Mouse (Mus musculus) C2C12 (cell line): Measurements from ENCODE around the gene Ddx25.

ENCODE experiments used
- CEBPB ChIP-seq: IDR thresholded peaks from one replicate; pipeline ENCODE4 v1.6.1; 2011; ENCODE audit warnings: low read depth, mild to moderate bottlenecking, control low read depth, moderate library complexity
- CTCF ChIP-seq: IDR thresholded peaks from one replicate; pipeline ENCODE4 v1.5.1; 2011; ENCODE audit not compliant: control insufficient read depth, insufficient read depth, insufficient read length
- FOSL1 ChIP-seq: IDR thresholded peaks from one replicate; pipeline ENCODE4 v1.8.0; 2011; ENCODE audit warnings: mild to moderate bottlenecking, low read length; ENCODE audit not compliant: poor library complexity, insufficient read depth, severe bottlenecking
- MAX ChIP-seq: IDR thresholded peaks from one replicate; pipeline ENCODE4 v1.6.1; 2011; ENCODE audit warnings: mild to moderate bottlenecking, control low read depth
- MYOD1 ChIP-seq: IDR thresholded peaks from one replicate; pipeline ENCODE4 v1.6.1; 2011; ENCODE audit warnings: low read depth; ENCODE audit not compliant: control insufficient read depth, insufficient read length
- MYOG ChIP-seq: IDR thresholded peaks from one replicate; pipeline ENCODE4 v1.6.1; 2011; ENCODE audit not compliant: control insufficient read depth, insufficient read length; ENCODE audit errors: extremely low read depth
- USF1 ChIP-seq: IDR thresholded peaks from one replicate; pipeline ENCODE4 v1.6.1; 2011; ENCODE audit warnings: low read depth, mild to moderate bottlenecking, control low read depth, moderate library complexity

DNA sequence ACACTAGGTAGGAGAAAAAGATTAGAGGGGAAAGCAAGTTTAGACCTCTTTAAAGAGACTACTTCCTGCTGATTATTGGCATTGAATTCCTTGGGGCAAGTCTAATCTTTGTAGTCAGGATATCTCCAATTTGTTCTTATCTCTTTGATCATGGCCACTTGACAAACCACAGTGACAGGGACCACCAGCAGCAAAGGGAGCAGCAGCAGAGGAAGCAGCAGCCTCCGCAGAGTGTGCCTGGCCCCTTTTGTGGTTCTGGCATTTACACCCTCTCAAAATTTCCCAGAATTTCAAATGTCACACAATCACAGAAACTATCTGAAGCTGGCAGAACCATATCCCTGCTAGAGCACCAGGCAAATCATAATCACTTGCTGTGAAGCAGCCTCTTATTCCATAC lies 29.3 kb upstream of the Ddx25 start:
- TF ChIP-seq CTCF (no peak), FOSL1 (no peak), MYOD1 (no peak), MAX (no peak), CEBPB (no peak), MYOG (no peak), USF1 (no peak)
